Comparison of ENCODE assay signal across 11 mouse cellular contexts in the genomic region with DNA sequence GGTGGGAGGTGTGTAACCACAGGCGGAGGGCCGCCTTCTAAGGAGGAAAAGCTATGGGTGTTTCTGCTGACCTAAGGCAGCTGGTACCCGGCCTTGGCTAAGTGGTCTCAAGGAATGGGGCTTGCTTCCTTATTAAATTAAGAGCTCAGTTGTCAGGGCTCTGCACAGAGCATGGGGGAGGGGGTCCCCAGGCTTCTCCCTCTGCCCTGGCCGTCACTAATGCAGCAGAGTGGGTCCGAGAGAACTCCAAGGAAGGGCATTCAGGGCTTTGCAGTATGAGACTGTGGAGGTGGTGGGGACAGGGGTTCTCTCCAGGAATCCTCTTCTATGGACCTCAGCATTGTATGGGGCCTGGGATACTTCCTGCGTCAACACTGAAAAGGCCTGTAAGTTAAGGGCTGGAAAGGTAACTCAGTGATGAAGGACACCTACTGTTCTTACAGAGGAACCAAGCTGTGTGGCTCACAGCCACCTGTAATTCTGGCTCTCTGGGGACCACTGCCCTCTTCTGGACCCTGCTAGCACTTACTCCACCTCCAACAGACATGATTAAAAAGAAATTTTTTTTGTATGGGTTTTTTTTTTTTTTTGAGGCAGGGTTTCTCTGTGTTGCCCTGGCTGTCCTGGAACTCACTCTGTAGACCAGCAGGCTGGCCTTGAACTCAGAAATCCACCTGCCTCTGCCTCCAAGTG. TPM values are rescaled to one million over a fixed set of nuclear protein-coding genes. Genes with fewer than 3 reads are reported as not detected.
DNase-seq lines count a peak whose midpoint lies in the region; ATAC-seq and TF ChIP-seq lines count a peak whose summit lies in the region.
"Had no signal": no experiment of that assay in that cellular context is flagged by ENCODE, and none has a peak within 500 bp of the region (broad histone marks: within the 10 kb centered on the region; RNA-seq: fewer than 3 reads in every experiment).

No protein-coding gene starts in this region.

- H3K79me2 ChIP-seq in C2C12 (ENCODE audit: control insufficient read depth, insufficient read depth), result no peaks in the 10 kb centered on the region

- H3K36me3 ChIP-seq in kidney, embryonic 15.5 days, result no peaks in the 10 kb centered on the region
- H3K36me3 ChIP-seq in C2C12 (ENCODE audit: control insufficient read depth, insufficient read depth), result no peaks in the 10 kb centered on the region
- H3K36me3 ChIP-seq in limb, embryonic 10.5 days, result no peaks in the 10 kb centered on the region
- no peaks in the 10 kb centered on the region for H3K36me3 ChIP-seq in liver, embryonic 12.5 days

- H3K79me3 ChIP-seq in C2C12 (ENCODE audit: low read depth), result no peaks in the 10 kb centered on the region

- DNase-seq in kidney, postnatal 25 days, result no peak
- peak; percentile 34 for DNase-seq in MN1 (ENCODE audit: low spot score)
- no peak for DNase-seq in limb, embryonic 10.5 days (ENCODE audit: low spot score)
- no peak for DNase-seq in natural killer cell, adult 2 months (ENCODE audit: low spot score in 2 of 2)
- no peak for DNase-seq in right cerebral cortex, postnatal 25 days
- DNase-seq: cerebellum, adult 9-11 months; heart, postnatal 36 days; left cerebral cortex, postnatal 4 days had no signal

- H3K4me2 ChIP-seq in kidney, embryonic 15.5 days, result no peak overlapping the region
- H3K4me2 ChIP-seq in liver, embryonic 12.5 days, result no peak overlapping the region

- H3K27ac ChIP-seq in kidney, embryonic 15.5 days, result no peak overlapping the region
- peak overlapping the region; percentile 61 for H3K27ac ChIP-seq in limb, embryonic 10.5 days
- no peak overlapping the region for H3K27ac ChIP-seq in liver, embryonic 12.5 days

- no peak overlapping the region for H3K4me3 ChIP-seq in kidney, embryonic 15.5 days (replicated peaks)
- no peak overlapping the region for H3K4me3 ChIP-seq in C2C12 (ENCODE audit: insufficient read depth, poor library complexity, severe bottlenecking)
- H3K4me3 ChIP-seq in limb, embryonic 10.5 days, result no peak overlapping the region
- no peak overlapping the region for H3K4me3 ChIP-seq in liver, embryonic 12.5 days

- peak; percentile 1 for TF ChIP-seq CTCF in C2C12 (IDR thresholded peaks at IDR 0.05; ENCODE audit: control insufficient read depth, insufficient read depth, insufficient read length)

- H3K27me3 ChIP-seq in kidney, embryonic 15.5 days, result 0 out of 2 replicates have a peak, but pooled peaks cover 6% of the 10 kb centered on the region
- no peaks in the 10 kb centered on the region for H3K27me3 ChIP-seq in C2C12 (ENCODE audit: control insufficient read depth, insufficient read depth, insufficient read length)
- peaks cover 13% of the 10 kb centered on the region for H3K27me3 ChIP-seq in limb, embryonic 10.5 days (ENCODE audit: low read depth, poor library complexity, severe bottlenecking)
- no peaks in the 10 kb centered on the region; the same call in 1 of the 2 replicates for H3K27me3 ChIP-seq in liver, embryonic 12.5 days (replicated peaks)

- 0 out of 2 replicates have a peak, but pooled peaks cover 3% of the 10 kb centered on the region for H3K9me3 ChIP-seq in kidney, embryonic 15.5 days (replicated peaks)
- H3K9me3 ChIP-seq in limb, embryonic 10.5 days (replicated peaks), result no peaks in the 10 kb centered on the region
- H3K9me3 ChIP-seq in liver, embryonic 12.5 days (replicated peaks), result no peaks in the 10 kb centered on the region; the same call in 1 of the 2 replicates

- no peak overlapping the region for H3ac ChIP-seq in C2C12 (ENCODE audit: control insufficient read depth, insufficient read length, low read depth)

- H3K9ac ChIP-seq in kidney, embryonic 15.5 days, result no peak overlapping the region
- no peak overlapping the region for H3K9ac ChIP-seq in liver, embryonic 12.5 days

- H3K4me1 ChIP-seq in kidney, embryonic 15.5 days, result peaks cover 15% of the 10 kb centered on the region; the same call in 1 of the 2 replicates
- peaks cover 29% of the 10 kb centered on the region for H3K4me1 ChIP-seq in limb, embryonic 10.5 days
- H3K4me1 ChIP-seq in liver, embryonic 12.5 days, result no peaks in the 10 kb centered on the region

- peak; percentile 45; the same call in 1 of the 2 replicates for ATAC-seq in kidney, embryonic 15.5 days (replicated peaks; ENCODE audit: low FRiP score)
- ATAC-seq in liver, embryonic 12.5 days, result no peak

- WGBS in kidney, embryonic 15.5 days, result 67% methylated on average over 6 of the region's 6 CpGs
- WGBS in limb, embryonic 10.5 days, result 73% methylated on average over 6 of the region's 6 CpGs
- WGBS in liver, embryonic 12.5 days (ENCODE audit: insufficient replicate concordance), result 76% methylated on average over 6 of the region's 6 CpGs

TF ChIP-seq in C2C12, 6 proteins besides CTCF, POLR2A, EP300 and RAD21:
- TF ChIP-seq MYOG (IDR thresholded peaks at IDR 0.05; ENCODE audit: control insufficient read depth, extremely low read depth, insufficient read length) (no peak), MAX (IDR thresholded peaks at IDR 0.05) (no peak), FOSL1 (IDR thresholded peaks at IDR 0.05; ENCODE audit: insufficient read depth, low read length, poor library complexity, severe bottlenecking) (no peak), MYOD1 (IDR thresholded peaks at IDR 0.05; ENCODE audit: control insufficient read depth, insufficient read length, low read depth) (no peak), CEBPB (IDR thresholded peaks at IDR 0.05; ENCODE audit: low read depth) (no peak)

RNA-seq across cellular contexts. Expression of gene Gm11077, which starts 19.5 kb away (rescaled TPM):
- polyA plus RNA-seq in kidney, embryonic 15.5 days (2015; fragmentation: Nextera tagmentation; extraction: Ambion mirVana), result not detected in 2 replicates
- not detected for polyA plus RNA-seq in C2C12 (2012; fragmentation: generic; extraction: Trizol)
- polyA plus RNA-seq in limb, embryonic 10.5 days (2016; fragmentation: Nextera tagmentation; extraction: Ambion mirVana), result not detected in 2 replicates
- not detected in 2 replicates for polyA plus RNA-seq in liver, embryonic 12.5 days (2016; fragmentation: Nextera tagmentation; extraction: Ambion mirVana)
